Mouse (Mus musculus): ENCODE measurements at regions not wholly inside any gene's neighbourhood (a gene's known extent, or its start where the extent isn't known, plus 50 kb on each side); places are given as distances from the start of the nearest gene placed in this dataset.
A peak's percentile ranks its signal among the peaks of the same experiment; 100 is the strongest.

DNA sequence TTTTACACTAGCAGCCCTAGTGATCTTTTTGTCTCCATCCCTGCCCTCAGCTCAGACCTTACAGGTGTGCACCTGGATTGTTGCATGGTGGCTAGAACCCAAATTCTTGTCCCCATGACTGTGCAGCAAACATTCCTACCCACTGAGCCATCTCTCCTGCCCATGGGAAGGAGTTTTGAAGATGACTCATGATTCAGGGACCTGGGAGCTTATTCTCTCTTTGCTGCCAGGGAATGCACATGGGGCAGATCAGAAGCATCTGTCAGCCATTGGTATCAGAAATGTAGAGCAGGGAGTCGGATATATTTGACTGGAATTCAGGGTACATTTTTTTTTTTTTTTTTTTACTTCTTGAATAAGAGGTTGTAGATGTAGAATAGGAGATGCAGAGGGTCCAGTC is 154.0 kb downstream of the 4930564D02Rik start:
- no peak for DNase-seq (ENCODE audit: low read depth, low spot score)
- in situ Hi-C loops (cut with MboI; ENCODE audit: low pct_unique_long_range_greater_than_20kb) = no loop called here
- ChIA-PET POLR2A (no interaction called here), CTCF (interaction anchor here (1.3 to 1.4 kb wide), 2 partner anchors 10 to 40 kb away, joined by 3 to 4 read pairs; no protein-coding TSS in a partner anchor)
- TF ChIP-seq CTCF (IDR thresholded peaks at IDR 0.05) = no peak
- ATAC-seq = peak; percentile 45
- no peaks in the 10 kb centered on the region for H3K27me3 ChIP-seq

DNA sequence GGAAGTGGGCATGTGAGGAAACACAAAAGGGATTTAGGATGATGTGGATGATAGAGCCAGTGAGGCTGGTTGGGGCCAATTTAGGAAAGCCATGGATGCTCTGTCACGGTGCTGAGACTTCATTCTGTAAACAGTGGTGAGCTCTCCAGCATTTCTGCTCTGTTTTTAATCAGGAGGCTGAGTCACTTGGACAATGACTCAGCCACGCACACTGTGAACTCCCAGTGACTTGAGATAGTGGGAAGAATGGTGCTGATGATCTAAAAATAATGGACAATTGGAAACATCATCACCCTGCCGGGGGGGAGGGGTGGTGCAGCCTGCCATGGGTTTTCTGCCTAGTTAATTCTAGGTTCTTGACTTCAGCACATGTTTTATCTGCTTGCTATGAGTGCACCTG is 156.3 kb downstream of the 4930564D02Rik start:
- in situ Hi-C loops (cut with MboI; ENCODE audit: low pct_unique_long_range_greater_than_20kb) = no loop called here
- ATAC-seq (peak; percentile 75), DNase-seq (ENCODE audit: low read depth, low spot score) (peak; percentile 71)
- ChIA-PET POLR2A (interaction anchor here (0.9 kb wide), 1 partner anchor 27 kb away, joined by 3 read pairs; no protein-coding TSS in a partner anchor), CTCF (interaction anchor here (1.4 to 2.1 kb wide), 2 partner anchors 13 to 45 kb away, joined by 3 to 9 read pairs; no protein-coding TSS in a partner anchor)
- no peaks in the 10 kb centered on the region for H3K27me3 ChIP-seq
- TF ChIP-seq CTCF (IDR thresholded peaks at IDR 0.05) = no peak

DNA sequence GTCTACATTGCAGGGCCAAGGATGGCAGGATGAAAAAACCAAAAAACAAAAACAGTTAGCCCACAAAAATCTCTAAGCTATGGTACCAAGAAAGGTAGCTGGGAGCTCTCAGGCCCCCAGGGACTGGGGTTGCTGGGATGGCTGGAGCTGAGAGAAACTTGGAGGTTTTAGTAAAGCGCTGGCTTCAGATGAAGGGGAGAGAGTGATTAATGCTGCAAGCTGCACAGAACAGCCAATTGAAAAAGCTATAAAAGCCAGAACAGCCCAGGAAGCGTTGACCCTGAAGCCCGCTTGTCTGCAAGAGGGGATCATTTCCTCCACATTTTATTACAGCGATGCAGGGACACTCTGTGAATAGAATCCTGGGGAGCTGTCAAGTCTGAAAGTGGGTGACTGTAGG is 157.0 kb downstream of the 4930564D02Rik start:
- no peaks in the 10 kb centered on the region for H3K27me3 ChIP-seq
- TF ChIP-seq CTCF (IDR thresholded peaks at IDR 0.05) = no peak
- ChIA-PET POLR2A (no interaction called here), CTCF (interaction anchor here (0.8 to 1.4 kb wide), 4 partner anchors 8 to 44 kb away, joined by 3 to 4 read pairs (median 3); no protein-coding TSS in a partner anchor)
- in situ Hi-C loops (cut with MboI; ENCODE audit: low pct_unique_long_range_greater_than_20kb) = no loop called here
- DNase-seq (ENCODE audit: low read depth, low spot score) (no peak), ATAC-seq (no peak)

DNA sequence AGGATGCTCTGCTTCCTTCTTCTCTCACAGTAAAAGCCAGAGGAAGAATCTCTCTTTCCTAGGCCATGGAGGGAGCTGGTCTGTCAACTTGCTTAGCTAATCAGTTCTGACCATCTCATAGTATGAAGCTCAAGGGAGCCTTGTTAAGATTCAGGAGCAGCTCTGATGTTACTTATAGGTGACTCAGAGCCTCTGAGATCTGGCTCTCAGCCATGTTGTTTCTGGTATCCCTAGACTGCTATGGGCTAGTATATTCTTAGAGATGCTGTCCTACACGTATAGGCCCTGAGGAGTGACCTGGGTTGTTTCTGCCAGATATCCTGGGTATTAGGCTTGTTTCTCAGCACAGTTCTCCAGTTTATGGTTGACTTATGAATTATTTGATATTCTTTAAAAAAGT is 160.9 kb downstream of the 4930564D02Rik start:
- ATAC-seq (no peak), DNase-seq (ENCODE audit: low read depth, low spot score) (no peak)
- in situ Hi-C loops (cut with MboI; ENCODE audit: low pct_unique_long_range_greater_than_20kb) = no loop called here
- no peak for TF ChIP-seq CTCF (IDR thresholded peaks at IDR 0.05)
- CTCF ChIA-PET = no interaction called here
- no peaks in the 10 kb centered on the region for H3K27me3 ChIP-seq
- POLR2A ChIA-PET = no interaction called here

DNA sequence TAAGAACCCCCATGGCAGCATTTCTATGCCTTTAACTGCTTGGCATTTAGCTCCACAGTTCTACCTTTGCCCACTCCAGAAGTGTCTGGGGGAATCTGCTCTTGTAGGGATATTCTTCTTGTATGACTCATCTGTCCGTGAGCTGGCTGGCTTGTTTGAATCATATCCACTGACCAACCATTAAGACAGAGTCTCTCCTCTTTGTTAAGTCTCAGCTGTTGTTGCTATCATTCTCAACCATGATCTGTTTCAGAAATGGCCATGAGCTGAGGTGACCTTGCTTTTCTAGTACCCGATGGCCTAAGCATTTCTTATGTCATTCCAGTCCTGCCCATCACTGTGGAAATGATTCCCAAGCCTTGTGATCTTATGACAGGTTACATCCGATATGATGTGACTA is 161.8 kb downstream of the 4930564D02Rik start:
- no peak for TF ChIP-seq CTCF (IDR thresholded peaks at IDR 0.05)
- no peak for ATAC-seq
- no peak for DNase-seq (ENCODE audit: low read depth, low spot score)
- ChIA-PET POLR2A (no interaction called here), CTCF (interaction anchor here (1.2 kb wide), 1 partner anchor 11 kb away, joined by 3 read pairs; no protein-coding TSS in a partner anchor)
- in situ Hi-C loops (cut with MboI; ENCODE audit: low pct_unique_long_range_greater_than_20kb) = no loop called here
- H3K27me3 ChIP-seq = no peaks in the 10 kb centered on the region

DNA sequence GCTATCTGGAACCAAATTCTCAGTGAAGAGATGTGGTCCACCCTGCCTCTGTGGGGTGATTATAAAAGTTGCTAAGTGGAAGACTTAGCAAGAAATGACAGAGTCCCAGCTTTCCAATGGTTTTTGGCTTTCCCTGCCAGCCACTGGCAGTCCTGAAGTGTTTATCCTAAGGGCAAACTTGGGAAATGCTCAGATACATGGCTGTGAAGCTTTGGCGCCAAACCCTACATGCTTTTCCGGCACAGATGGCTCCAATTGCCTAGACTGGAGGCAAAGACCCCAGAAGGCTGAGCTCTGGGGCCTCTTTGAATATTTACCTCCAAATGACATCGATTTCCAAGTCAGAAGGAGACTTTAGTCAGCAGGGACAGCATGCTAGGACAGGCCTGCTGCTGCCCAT is 174.4 kb downstream of the 4930564D02Rik start:
- H3K27me3 ChIP-seq = peaks cover 13% of the 10 kb centered on the region
- ChIA-PET CTCF (no interaction called here), POLR2A (no interaction called here)
- in situ Hi-C loops (cut with MboI; ENCODE audit: low pct_unique_long_range_greater_than_20kb) = no loop called here
- no peak for DNase-seq (ENCODE audit: low read depth, low spot score)
- ATAC-seq = no peak
- TF ChIP-seq CTCF (IDR thresholded peaks at IDR 0.05) = no peak

DNA sequence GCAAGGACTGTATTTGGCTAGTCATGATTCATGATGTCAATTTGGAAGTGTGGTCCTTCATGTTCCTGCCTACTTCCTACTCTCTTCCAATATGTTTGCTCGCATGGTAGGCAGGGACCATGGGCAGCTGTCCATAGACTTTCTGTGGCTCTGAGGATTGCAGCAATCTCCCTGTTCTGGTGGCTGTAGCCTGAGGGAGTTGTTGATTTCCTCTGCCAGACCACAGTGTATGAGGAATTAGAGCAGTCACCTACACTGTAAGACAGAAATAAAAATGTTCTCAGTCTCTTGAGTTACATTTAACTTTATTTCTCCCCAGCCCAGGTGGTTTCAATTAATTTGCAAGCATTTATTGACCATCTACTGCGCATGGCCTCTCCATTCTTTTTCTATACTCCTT is 190.5 kb downstream of the 4930564D02Rik start:
- ATAC-seq = no peak
- no peaks in the 10 kb centered on the region for H3K27me3 ChIP-seq
- TF ChIP-seq CTCF (IDR thresholded peaks at IDR 0.05) = no peak
- no peak for DNase-seq (ENCODE audit: low read depth, low spot score)
- POLR2A ChIA-PET = no interaction called here
- CTCF ChIA-PET = no interaction called here
- in situ Hi-C loops (cut with MboI; ENCODE audit: low pct_unique_long_range_greater_than_20kb) = no loop called here

DNA sequence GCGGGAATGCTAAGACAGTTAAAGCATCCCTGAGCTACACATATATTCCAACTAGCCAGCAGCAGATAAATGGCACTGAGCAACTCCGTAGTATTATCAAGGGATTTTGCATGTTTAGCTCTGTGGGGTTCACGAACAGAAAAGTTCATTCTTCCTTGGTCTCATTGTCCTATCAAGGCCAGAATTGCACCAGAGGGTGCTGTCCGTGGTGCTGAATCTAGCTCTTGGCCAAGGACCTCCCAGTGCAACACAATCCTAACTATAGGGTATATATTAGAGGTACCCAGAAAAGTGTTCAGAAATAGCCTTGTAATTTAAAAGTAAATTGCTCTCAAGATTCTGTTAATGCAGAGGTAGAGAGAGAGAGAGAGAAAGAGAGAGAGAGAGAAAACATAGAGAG is 176.9 kb upstream of the Kcnd3 start:
- peak; percentile 10 for DNase-seq (ENCODE audit: low read depth, low spot score)
- no peaks in the 10 kb centered on the region for H3K27me3 ChIP-seq
- ChIA-PET CTCF (interaction anchor here (1.4 kb wide), 1 partner anchor 11 kb away, joined by 3 read pairs; no protein-coding TSS in a partner anchor), POLR2A (no interaction called here)
- in situ Hi-C loops (cut with MboI; ENCODE audit: low pct_unique_long_range_greater_than_20kb) = no loop called here
- peak; percentile 49 for ATAC-seq
- no peak for TF ChIP-seq CTCF (IDR thresholded peaks at IDR 0.05)

DNA sequence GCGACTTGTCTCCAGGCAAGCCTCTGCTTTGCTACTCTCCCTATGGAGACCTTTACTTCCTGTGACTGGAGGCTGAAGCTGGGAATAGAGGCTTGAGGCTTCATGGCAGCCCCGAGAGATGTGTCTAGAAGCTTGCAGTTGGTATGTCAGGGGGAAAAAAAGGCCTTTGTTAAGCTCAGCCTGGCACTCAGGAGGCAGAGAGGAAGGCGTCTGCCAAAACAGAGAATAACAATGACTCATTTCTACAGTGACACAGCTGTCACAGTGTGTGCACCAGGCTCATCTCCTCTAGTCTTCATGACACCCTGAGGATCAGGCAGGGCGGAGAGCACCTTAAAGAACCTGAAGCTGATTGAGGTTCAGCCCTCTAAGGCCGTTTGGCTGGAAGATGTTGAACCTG is 171.2 kb upstream of the Kcnd3 start:
- CTCF ChIA-PET = interaction anchor here (0.6 to 1.2 kb wide), 2 partner anchors 19 to 27 kb away, joined by 3 read pairs; no protein-coding TSS in a partner anchor
- no peak for DNase-seq (ENCODE audit: low read depth, low spot score)
- ATAC-seq = no peak
- no peak for TF ChIP-seq CTCF (IDR thresholded peaks at IDR 0.05)
- POLR2A ChIA-PET = no interaction called here
- no peaks in the 10 kb centered on the region for H3K27me3 ChIP-seq
- in situ Hi-C loops (cut with MboI; ENCODE audit: low pct_unique_long_range_greater_than_20kb) = no loop called here

DNA sequence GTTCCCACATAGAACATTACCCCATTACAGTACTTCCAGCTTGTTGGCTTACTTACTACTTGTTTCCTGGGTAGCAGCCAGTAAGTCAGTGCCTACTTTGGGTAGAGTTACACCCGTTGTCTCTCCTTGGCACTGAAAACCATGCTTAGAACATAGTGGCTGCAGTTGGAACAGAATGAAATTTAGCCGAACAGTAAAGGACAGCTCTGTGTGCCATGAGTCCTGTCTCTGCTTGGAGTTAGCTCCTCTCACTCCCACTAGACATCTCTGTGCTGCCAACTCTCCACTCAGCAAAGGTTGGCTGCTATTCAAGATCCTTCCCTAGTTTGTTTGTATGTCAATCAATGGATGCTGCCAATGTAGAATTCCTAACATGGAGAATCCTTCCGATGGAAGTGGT is 170.4 kb upstream of the Kcnd3 start:
- in situ Hi-C loops (cut with MboI; ENCODE audit: low pct_unique_long_range_greater_than_20kb) = no loop called here
- POLR2A ChIA-PET = no interaction called here
- no peak for DNase-seq (ENCODE audit: low read depth, low spot score)
- TF ChIP-seq CTCF (IDR thresholded peaks at IDR 0.05) = no peak
- CTCF ChIA-PET = interaction anchor here (1.2 kb wide), 1 partner anchor 19 kb away, joined by 3 read pairs; no protein-coding TSS in a partner anchor
- no peaks in the 10 kb centered on the region for H3K27me3 ChIP-seq
- ATAC-seq = no peak

DNA sequence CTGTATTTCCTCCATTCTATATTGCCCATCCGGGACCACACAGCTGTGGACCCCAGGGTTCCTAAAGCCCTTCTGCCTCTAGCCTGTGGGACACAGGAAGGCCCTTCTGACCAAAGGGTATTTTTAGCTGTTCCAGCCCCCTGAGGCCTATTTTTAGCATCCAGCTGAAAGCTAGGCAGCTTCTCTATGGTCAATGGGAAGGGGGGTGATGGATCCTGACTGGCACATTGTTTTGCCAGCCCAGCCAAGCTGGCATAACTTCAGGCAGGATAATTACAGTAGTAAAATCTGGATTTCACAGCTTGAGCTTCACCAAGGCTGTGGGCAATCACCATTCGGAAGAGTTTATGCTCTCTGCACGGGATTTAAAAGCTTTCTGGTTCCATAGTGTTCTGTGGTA is 153.9 kb upstream of the Kcnd3 start:
- DNase-seq (ENCODE audit: low read depth, low spot score) (no peak), ATAC-seq (no peak)
- TF ChIP-seq CTCF (IDR thresholded peaks at IDR 0.05) = no peak
- POLR2A ChIA-PET = no interaction called here
- in situ Hi-C loops (cut with MboI; ENCODE audit: low pct_unique_long_range_greater_than_20kb) = no loop called here
- no peaks in the 10 kb centered on the region for H3K27me3 ChIP-seq
- CTCF ChIA-PET = interaction anchor here (1.0 to 2.4 kb wide), 2 partner anchors 9 to 146 kb away, joined by 3 to 5 read pairs; no protein-coding TSS in a partner anchor

All from Patski (cell line).